7 mouse cellular contexts compared by ENCODE assay signal in genomic region chr10:59503433-59504210, GRCm38 (mm10).
DNase-seq lines count a peak whose midpoint lies in the region; ATAC-seq and TF ChIP-seq lines count a peak whose summit lies in the region.

No protein-coding gene starts in this region.

- H3K27me3 ChIP-seq in embryonic facial prominence, embryonic 14.5 days (replicated peaks; ENCODE audit: control insufficient read depth, insufficient read depth, low read length): no peaks in the 10 kb centered on the region
- no peaks in the 10 kb centered on the region for H3K27me3 ChIP-seq in hindbrain, embryonic 13.5 days
- H3K27me3 ChIP-seq in lung, embryonic 14.5 days (ENCODE audit: insufficient read depth, low read length): no peaks in the 10 kb centered on the region

- ATAC-seq in embryonic facial prominence, embryonic 14.5 days (ENCODE audit: low read depth): no peak
- peak; percentile 78; the same call in 1 of the 2 replicates for ATAC-seq in hindbrain, embryonic 13.5 days (ENCODE audit: low FRiP score)
- ATAC-seq in lung, embryonic 14.5 days (ENCODE audit: insufficient read depth): peak; percentile 87

- no peak for TF ChIP-seq CTCF in lung, embryonic 14.5 days (IDR thresholded peaks at IDR 0.05; ENCODE audit: low read depth)

- DNase-seq in embryonic facial prominence, embryonic 14.5 days (ENCODE audit: low spot score): peak; percentile 66
- DNase-seq in gastrocnemius, adult 18-20 months (ENCODE audit: low spot score): peak; percentile 37
- DNase-seq in layer of hippocampus, postnatal 10 days (ENCODE audit: low spot score in 2 of 2): peak; percentile 46 to 53
- peak; percentile 76 for DNase-seq in lung, embryonic 14.5 days
- DNase-seq in retina, postnatal 1 day: peak; percentile 34
- DNase-seq in cerebellum, adult 9-11 months: no peak

- H3K4me3 ChIP-seq in embryonic facial prominence, embryonic 14.5 days (ENCODE audit: low read depth, low read length): 0 out of 2 replicates have a peak overlapping the region, but pooled peaks have one; percentile 10
- H3K4me3 ChIP-seq in hindbrain, embryonic 13.5 days: peak overlapping the region; percentile 15
- peak overlapping the region; percentile 20 for H3K4me3 ChIP-seq in lung, embryonic 14.5 days (ENCODE audit: low read depth, low read length)

- H3K9ac ChIP-seq in embryonic facial prominence, embryonic 14.5 days (ENCODE audit: low read depth, low read length): peak overlapping the region; percentile 37; the same call in 1 of the 2 replicates
- H3K9ac ChIP-seq in hindbrain, embryonic 13.5 days: peak overlapping the region; percentile 49
- no peak overlapping the region for H3K9ac ChIP-seq in lung, embryonic 14.5 days

- no peaks in the 10 kb centered on the region for H3K9me3 ChIP-seq in embryonic facial prominence, embryonic 14.5 days (ENCODE audit: control insufficient read depth, low read length)
- no peaks in the 10 kb centered on the region for H3K9me3 ChIP-seq in hindbrain, embryonic 13.5 days
- no peaks in the 10 kb centered on the region for H3K9me3 ChIP-seq in lung, embryonic 14.5 days (ENCODE audit: low read depth, low read length)

- H3K27ac ChIP-seq in embryonic facial prominence, embryonic 14.5 days (replicated peaks; ENCODE audit: low read depth, low read length): no peak overlapping the region
- 0 out of 2 replicates have a peak overlapping the region, but pooled peaks have one; percentile 30 for H3K27ac ChIP-seq in hindbrain, embryonic 13.5 days
- no peak overlapping the region for H3K27ac ChIP-seq in lung, embryonic 14.5 days (ENCODE audit: low read depth)

- H3K4me2 ChIP-seq in embryonic facial prominence, embryonic 14.5 days (ENCODE audit: low read depth, low read length): peak overlapping the region; percentile 43
- H3K4me2 ChIP-seq in hindbrain, embryonic 13.5 days: peak overlapping the region; percentile 51
- peak overlapping the region; percentile 58 for H3K4me2 ChIP-seq in lung, embryonic 14.5 days

- WGBS in embryonic facial prominence, embryonic 14.5 days: 58% methylated on average over 31 of the region's 31 CpGs
- 48% methylated on average over 31 of the region's 31 CpGs for WGBS in hindbrain, embryonic 13.5 days
- WGBS in lung, embryonic 14.5 days: 40% methylated on average over 31 of the region's 31 CpGs

- no peaks in the 10 kb centered on the region for H3K36me3 ChIP-seq in embryonic facial prominence, embryonic 14.5 days (ENCODE audit: control insufficient read depth, insufficient read depth, low read length)
- no peaks in the 10 kb centered on the region for H3K36me3 ChIP-seq in hindbrain, embryonic 13.5 days
- no peaks in the 10 kb centered on the region for H3K36me3 ChIP-seq in lung, embryonic 14.5 days (ENCODE audit: insufficient read depth)

- peaks cover 7% of the 10 kb centered on the region; the same call in 1 of the 2 replicates for H3K4me1 ChIP-seq in embryonic facial prominence, embryonic 14.5 days (ENCODE audit: control insufficient read depth, insufficient read depth, low read length)
- peaks cover 13% of the 10 kb centered on the region for H3K4me1 ChIP-seq in hindbrain, embryonic 13.5 days (replicated peaks)
- H3K4me1 ChIP-seq in lung, embryonic 14.5 days (ENCODE audit: insufficient read depth): peaks cover 4% of the 10 kb centered on the region; the same call in 1 of the 2 replicates
